Mouse (Mus musculus): Measurements from ENCODE around the gene Sox5.

GRCm38 (mm10) chr6:144271326-144271725, 510.5 kb downstream of the Sox5 start:
- TF ChIP-seq CTCF (IDR thresholded peaks at IDR 0.05) (peak; percentile 42), POLR2A (IDR thresholded peaks at IDR 0.05; ENCODE audit: insufficient read depth, low read depth, low read length) (no peak), EP300 (IDR thresholded peaks at IDR 0.05; ENCODE audit: insufficient read depth, low read depth, low read length) (no peak)

Data from heart, adult 2 months (tissue).